Mouse (Mus musculus) embryonic fibroblast, embryonic 13.5 days (primary cell): ENCODE data around the gene Vmn2r7. TPM values are rescaled to one million over a fixed set of nuclear protein-coding genes. Genes with fewer than 3 reads are reported as not detected.
A peak's percentile ranks its signal among the peaks of the same experiment; 100 is the strongest.
"Not testable (repeated sequence)": the region's sequence is repeated elsewhere in the genome, so short reads cannot be mapped to it uniquely, and the experiment has no call there.

Experiments
- H3K27ac ChIP-seq: 2 replicates; pipeline ENCODE4 v1.5.1; 2012; ENCODE audit warnings: low read length, control low read depth, inconsistent platforms; ENCODE audit not compliant: insufficient read depth
- H3K4me1 ChIP-seq: 2 replicates; pipeline ENCODE4 v1.6.1; 2011; ENCODE audit warnings: low read length; ENCODE audit not compliant: control insufficient read depth, insufficient read depth
- H3K4me3 ChIP-seq: 2 replicates; pipeline ENCODE4 v1.5.1; 2011; ENCODE audit warnings: mild to moderate bottlenecking, control low read depth, low read length; ENCODE audit not compliant: insufficient read depth
- CTCF ChIP-seq: IDR thresholded peaks from 2 replicates; pipeline ENCODE4 v1.5.1; 2011; ENCODE audit warnings: mild to moderate bottlenecking, control low read depth, low read length, moderate library complexity, borderline replicate concordance; ENCODE audit not compliant: insufficient read depth
- POLR2A ChIP-seq: IDR thresholded peaks from 2 replicates; pipeline ENCODE4 v1.6.1; 2011; ENCODE audit warnings: low read depth, mild to moderate bottlenecking, control low read depth, low read length, moderate library complexity
- polyA plus RNA-seq: library from polyadenylated mRNA; stranded (reverse); fragments of >200 nt; gene quantifications from 2 replicates; pipeline ENCODE4 v1.2.4, GENCODE M21; 2011; ENCODE audit warnings: low read depth; ENCODE audit not compliant: missing spikeins, insufficient read length

The Vmn2r7 gene
- polyA plus RNA-seq: not detected in 2 replicates

DNA sequence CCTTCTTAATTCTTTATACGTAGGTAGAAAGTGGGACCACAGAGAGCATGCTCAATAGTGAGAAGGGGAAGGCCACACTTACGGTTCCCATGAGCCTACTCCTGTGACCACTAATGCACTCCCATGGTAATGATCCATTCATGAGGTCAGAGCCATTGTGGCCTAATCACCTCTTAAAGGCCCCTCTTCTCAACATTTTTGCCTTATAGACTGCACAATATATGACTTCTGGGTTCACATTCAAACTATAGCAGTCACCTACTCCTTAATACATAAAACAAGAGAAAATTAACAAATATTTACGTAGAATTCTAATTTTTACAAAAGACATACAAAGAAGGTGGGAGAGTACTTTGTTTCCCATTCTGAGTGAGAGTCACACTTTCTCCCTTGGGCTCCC lies at the start of gene Vmn2r7:
Gene Vmn2r7 (minus strand): TSS at position 101 of the 400 bp plus-strand sequence.
- not testable (repeated sequence) for H3K4me1 ChIP-seq, H3K27ac ChIP-seq, H3K4me3 ChIP-seq

DNA sequence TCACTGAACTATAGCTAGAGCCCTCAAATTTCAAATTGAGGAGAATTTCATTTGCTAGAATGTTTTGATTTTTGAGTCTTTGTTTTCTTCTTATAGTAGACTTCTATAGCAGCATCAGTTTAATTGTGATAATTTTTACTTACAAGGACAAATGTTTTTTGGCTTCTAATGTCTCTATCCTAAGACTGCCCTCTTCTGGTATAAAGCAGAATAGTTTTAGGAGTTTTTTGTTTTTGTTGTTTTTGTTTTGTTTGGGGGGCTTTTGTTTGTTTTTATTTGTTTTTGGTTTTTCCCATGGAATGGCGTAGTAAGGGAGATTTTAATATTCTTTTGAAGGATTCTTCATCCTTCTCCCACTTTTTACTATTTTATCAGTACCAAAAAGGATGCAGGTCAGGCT lies 45.2 kb upstream of the Vmn2r7 start:
- Histone ChIP-seq H3K27ac (no peak overlapping the region), H3K4me1 (no peaks in the 10 kb centered on the region), H3K4me3 (no peak overlapping the region)
- TF ChIP-seq POLR2A (no peak), CTCF (no peak)

DNA sequence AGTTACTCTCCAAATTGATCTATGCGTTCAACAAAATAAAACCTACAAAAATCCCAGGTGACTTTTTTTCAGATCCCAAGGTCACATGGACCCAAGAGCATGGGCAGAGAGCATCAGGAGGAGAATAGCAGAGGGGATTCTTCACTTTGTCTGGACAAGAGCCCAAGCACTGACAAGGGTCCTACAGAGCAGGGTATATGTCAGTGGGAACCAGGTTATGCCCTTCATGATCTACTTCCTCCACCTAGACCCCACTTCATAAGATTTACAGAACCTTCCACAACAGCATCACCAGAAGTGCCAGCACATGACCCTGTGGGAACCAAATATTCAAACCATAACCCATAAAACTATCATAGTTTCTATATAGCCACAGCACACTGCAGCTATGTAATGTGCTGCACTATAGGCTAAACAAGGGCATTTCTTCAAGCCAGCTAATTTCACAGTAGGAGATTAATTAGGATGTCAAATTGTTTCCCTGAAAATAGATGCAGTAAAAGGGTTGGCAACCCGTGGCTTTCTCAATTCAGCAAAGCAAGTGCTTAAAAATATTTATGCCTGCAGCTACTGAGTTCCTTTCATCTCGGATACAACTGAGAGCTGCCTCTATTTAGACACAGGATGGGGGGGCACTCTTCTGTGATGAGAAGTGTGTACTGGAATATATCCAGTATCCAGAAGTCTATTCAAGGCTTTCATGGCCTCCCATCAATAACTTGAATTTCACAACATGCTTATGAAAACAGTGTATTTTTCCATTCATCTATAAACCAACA lies 33.8 kb upstream of the Vmn2r7 start:
- no peak overlapping the region for H3K27ac ChIP-seq
- H3K4me3 ChIP-seq: no peak overlapping the region
- H3K4me1 ChIP-seq: no peaks in the 10 kb centered on the region
- TF ChIP-seq CTCF: no peak
- no peak for TF ChIP-seq POLR2A

DNA sequence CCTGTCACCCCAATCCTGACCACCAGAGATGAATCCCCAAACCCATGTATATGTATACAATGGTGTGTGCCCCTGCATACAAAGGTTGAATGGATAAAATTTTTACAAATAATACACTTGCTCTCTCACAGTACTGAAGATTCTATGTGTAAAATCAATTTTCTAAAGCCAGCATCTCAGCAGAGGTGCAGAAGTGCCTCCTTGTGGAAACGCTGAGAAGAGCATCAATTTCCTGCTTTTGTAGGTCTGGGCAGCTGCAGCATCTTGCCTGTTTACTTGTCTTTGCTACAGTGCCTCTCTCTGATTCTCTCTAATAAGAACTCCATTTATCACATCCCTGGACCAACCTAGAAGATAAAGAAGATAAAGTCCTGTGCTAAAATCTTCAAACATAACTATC lies 32.1 kb upstream of the Vmn2r7 start:
- H3K4me1 ChIP-seq: no peaks in the 10 kb centered on the region
- no peak overlapping the region for H3K27ac ChIP-seq
- no peak for TF ChIP-seq POLR2A
- no peak overlapping the region for H3K4me3 ChIP-seq

DNA sequence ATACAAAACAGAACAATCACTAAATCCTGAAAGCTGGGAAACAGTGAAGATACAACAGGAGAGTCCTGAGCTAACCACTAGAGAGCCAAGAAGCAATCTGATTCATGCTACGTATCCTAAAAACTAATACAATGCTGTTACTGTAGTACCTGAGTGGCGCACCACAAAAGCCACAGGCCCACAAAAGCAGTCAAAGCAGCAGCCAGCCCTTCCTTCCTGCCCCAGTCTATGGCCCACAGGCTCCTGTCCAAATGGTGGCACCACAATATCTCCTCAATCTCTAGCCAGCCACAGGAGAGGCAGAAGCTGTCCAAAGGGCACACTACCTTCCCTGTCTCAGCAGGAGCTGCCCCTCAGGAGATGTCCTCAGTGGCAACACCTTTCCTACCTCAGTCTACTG lies 1.7 kb downstream of the Vmn2r7 start:
- Histone ChIP-seq H3K4me3 (no peak overlapping the region), H3K27ac (no peak overlapping the region), H3K4me1 (no peaks in the 10 kb centered on the region)
- no peak for TF ChIP-seq CTCF
- no peak for TF ChIP-seq POLR2A

DNA sequence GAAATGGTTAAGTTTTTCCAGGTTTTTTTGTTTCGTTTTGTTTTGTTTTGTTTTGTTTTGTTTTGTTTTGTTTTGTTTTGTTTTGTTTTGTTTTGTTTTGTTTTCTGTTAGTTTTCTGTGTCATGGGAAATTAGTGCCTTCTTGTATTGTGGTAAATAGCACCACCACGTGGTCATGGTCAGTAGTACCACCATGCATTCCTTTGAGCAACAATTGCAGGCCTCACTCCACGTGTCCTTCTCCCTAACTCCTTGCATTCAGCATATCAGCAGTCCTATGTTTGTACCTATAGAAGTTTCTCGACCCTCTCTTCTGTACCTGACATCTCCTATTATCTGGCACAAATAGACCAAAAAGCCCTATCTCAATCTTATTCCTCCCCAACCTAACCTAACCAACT lies 2.3 kb downstream of the Vmn2r7 start:
- Histone ChIP-seq H3K4me1 (no peaks in the 10 kb centered on the region), H3K4me3 (no peak overlapping the region), H3K27ac (no peak overlapping the region)
- peak; percentile 74; the same call in 1 of the 2 replicates for TF ChIP-seq CTCF
- no peak for TF ChIP-seq POLR2A

DNA sequence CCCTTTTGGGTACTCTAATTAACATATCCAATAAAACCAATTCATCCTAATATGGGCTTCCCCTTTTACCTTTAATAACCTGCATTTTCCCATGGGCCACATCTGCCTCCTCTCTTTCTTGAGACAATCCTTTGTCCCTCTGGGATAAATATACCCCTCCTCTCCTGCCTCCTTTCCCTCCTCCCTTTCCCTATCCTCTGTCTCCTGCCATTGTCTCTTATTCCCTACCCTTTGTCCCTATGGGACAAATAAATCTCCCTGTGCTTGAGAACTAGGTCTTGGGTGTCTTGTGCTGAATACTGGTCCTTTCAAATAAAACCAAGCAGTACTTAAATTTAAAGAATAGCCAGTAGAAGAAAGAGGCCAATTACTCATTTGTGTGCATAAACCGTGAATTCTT lies 13.4 kb downstream of the Vmn2r7 start:
- TF ChIP-seq POLR2A (no peak), CTCF (no peak)
- H3K4me3 ChIP-seq: no peak overlapping the region
- no peaks in the 10 kb centered on the region for H3K4me1 ChIP-seq
- no peak overlapping the region for H3K27ac ChIP-seq

DNA sequence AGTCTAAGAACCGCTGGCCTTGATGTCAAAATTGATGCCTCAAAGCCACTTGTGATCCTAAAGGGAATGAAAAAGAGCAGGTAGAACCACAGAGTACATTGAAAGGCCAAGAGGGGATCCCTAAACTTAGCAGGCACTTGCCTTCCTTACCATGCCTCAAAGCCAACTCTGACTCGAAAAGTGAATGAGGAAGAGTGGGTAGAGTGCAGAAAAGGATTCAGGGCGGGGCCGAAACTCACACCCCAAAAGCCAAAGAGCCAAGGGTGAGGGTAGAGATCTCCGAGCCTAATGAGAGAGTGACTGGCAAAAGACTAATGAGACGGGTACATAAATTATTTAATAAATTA lies 53.3 kb downstream of the Vmn2r7 start:
- Histone ChIP-seq H3K4me1 (no peaks in the 10 kb centered on the region), H3K27ac (no peak overlapping the region), H3K4me3 (no peak overlapping the region)
- no peak for TF ChIP-seq POLR2A
- no peak for TF ChIP-seq CTCF

DNA sequence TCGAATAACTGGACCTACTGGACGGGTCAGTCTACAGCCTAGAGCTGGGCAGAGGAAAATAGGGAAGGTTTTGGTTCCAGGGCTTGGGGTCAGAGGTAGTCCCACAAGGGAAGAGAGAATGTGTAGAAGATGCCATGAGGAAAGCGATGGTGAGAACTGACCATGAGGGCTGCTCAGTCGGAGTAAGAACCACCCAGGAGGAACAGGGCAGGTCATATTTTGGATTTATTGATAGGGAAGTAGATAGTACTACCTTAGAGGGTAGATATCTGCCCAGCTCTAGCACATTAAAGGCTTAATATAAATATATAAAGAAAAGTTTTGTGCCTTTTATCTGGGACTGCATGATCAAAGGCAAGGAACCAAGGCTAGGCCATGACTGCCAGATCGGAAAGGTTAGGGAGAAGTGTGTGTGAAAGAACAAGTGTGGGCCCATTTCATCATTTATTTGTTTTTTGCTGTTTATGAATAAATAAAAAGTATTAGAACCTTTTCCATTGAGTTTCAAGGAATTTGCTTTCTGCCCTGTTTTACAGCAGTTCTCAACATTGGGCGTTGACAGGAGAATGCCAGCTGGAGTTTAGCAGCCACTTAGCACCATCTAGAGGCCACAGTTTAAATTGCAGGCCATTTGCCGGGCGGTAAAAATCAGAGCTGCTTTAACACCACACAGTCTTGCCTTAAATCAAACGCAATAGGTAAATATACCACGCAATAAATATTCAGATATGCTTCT lies 53.9 kb downstream of the Vmn2r7 start:
- Histone ChIP-seq H3K27ac (no peak overlapping the region), H3K4me3 (no peak overlapping the region), H3K4me1 (no peaks in the 10 kb centered on the region)
- peak; percentile 41; the same call in 1 of the 2 replicates for TF ChIP-seq CTCF
- no peak for TF ChIP-seq POLR2A

DNA sequence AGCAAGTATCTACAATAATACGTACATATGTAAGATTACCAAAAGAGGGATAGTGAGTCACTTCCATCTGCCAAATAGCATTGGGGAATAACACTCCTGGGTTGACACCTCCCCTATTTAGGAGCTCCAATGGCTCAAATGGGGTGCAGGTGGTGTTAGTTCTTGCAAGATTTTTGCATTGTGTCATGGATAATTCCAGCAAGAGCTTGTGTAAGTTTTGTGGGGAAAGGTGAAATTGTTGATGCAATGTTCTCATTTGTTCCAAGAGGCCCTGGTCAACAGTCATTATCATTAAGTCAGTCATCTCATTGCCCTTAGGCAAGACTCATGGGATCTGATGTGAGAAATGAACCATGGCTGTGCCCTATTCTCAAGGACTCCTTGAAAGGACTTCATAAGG lies 61.7 kb downstream of the Vmn2r7 start:
- Histone ChIP-seq H3K4me1 (no peaks in the 10 kb centered on the region), H3K27ac (no peak overlapping the region), H3K4me3 (no peak overlapping the region)
- TF ChIP-seq CTCF (no peak), POLR2A (no peak)
